Mouse (Mus musculus) cerebellum, adult 2 months (tissue): ENCODE measurements around the gene Tssc4.

Experiments
- CTCF ChIP-seq: fragments of 200-500 bp; IDR thresholded peaks from 2 replicates; pipeline ENCODE4 v1.5.1; 2011; ENCODE audit warnings: low read depth, mild to moderate bottlenecking, control low read depth, low read length, moderate library complexity, borderline replicate concordance; ENCODE audit not compliant: insufficient read depth
- POLR2A ChIP-seq: fragments of 200-500 bp; IDR thresholded peaks from 2 replicates; pipeline ENCODE4 v1.6.1; 2011; ENCODE audit warnings: low read length, control low read depth, borderline replicate concordance; ENCODE audit not compliant: insufficient read depth

GRCm38 (mm10) chr7:143044826-143045206 is 24.2 kb upstream of the Tssc4 start:
- no peak for TF ChIP-seq POLR2A
- no peak for TF ChIP-seq CTCF
